Mouse (Mus musculus): ENCODE measurements around the gene Srsf3. TPM values are rescaled to one million over a fixed set of nuclear protein-coding genes. Genes with fewer than 3 reads are reported as not detected.

Gene Srsf3
- polyA plus RNA-seq, 1 experiment from 2014 or later = 356 TPM

- no peaks in the 10 kb centered on the region for H3K9me3 ChIP-seq (ENCODE audit: control insufficient read depth, low read length)
- H3K27ac ChIP-seq (ENCODE audit: low read depth, low read length) = no peak overlapping the region
- H3K4me3 ChIP-seq (ENCODE audit: low read length) = no peak overlapping the region
- H3K9ac ChIP-seq (ENCODE audit: low read depth, low read length) = no peak overlapping the region
- no peaks in the 10 kb centered on the region for H3K27me3 ChIP-seq (replicated peaks; ENCODE audit: control insufficient read depth, insufficient read depth, low read length)
- ATAC-seq = no peak
- WGBS = 87% methylated on average over 4 of the region's 4 CpGs
- H3K4me2 ChIP-seq (ENCODE audit: low read length) = no peak overlapping the region
- H3K36me3 ChIP-seq (ENCODE audit: control insufficient read depth, insufficient read depth, low read length) = no peaks in the 10 kb centered on the region
- peaks cover 14% of the 10 kb centered on the region for H3K4me1 ChIP-seq (ENCODE audit: control insufficient read depth, insufficient read depth, low read depth, low read length)
These were observed 23.2 kb upstream of the Srsf3 start for GRCm38 (mm10) chr17:29009181-29009580.

GRCm38 (mm10) chr17:29014235-29014634, 18.2 kb upstream of the Srsf3 start:
- ATAC-seq = no peak

GRCm38 (mm10) chr17:29015638-29016037, 16.8 kb upstream of the Srsf3 start:
- H3K4me2 ChIP-seq (ENCODE audit: low read length) = no peak overlapping the region
- H3K36me3 ChIP-seq (ENCODE audit: control insufficient read depth, insufficient read depth, low read length) = no peaks in the 10 kb centered on the region
- H3K4me3 ChIP-seq (ENCODE audit: low read length) = no peak overlapping the region
- WGBS = 26% methylated on average over 2 of the region's 2 CpGs
- H3K27ac ChIP-seq (ENCODE audit: low read depth, low read length) = no peak overlapping the region
- no peaks in the 10 kb centered on the region for H3K4me1 ChIP-seq (ENCODE audit: control insufficient read depth, insufficient read depth, low read depth, low read length)
- H3K9me3 ChIP-seq (ENCODE audit: control insufficient read depth, low read length) = no peaks in the 10 kb centered on the region
- H3K27me3 ChIP-seq (replicated peaks; ENCODE audit: control insufficient read depth, insufficient read depth, low read length) = no peaks in the 10 kb centered on the region
- no peak for ATAC-seq
- no peak overlapping the region for H3K9ac ChIP-seq (ENCODE audit: low read depth, low read length)

More at GRCm38 (mm10) chr17:29014235-29014634, 18.2 kb upstream of the Srsf3 start:
- H3K9me3 ChIP-seq (ENCODE audit: control insufficient read depth, low read length) = no peaks in the 10 kb centered on the region
- no peak overlapping the region for H3K9ac ChIP-seq (ENCODE audit: low read depth, low read length)
- no peak overlapping the region for H3K4me3 ChIP-seq (ENCODE audit: low read length)
- H3K4me2 ChIP-seq (ENCODE audit: low read length) = no peak overlapping the region
- H3K36me3 ChIP-seq (ENCODE audit: control insufficient read depth, insufficient read depth, low read length) = no peaks in the 10 kb centered on the region
- no peak overlapping the region for H3K27ac ChIP-seq (ENCODE audit: low read depth, low read length)
- H3K27me3 ChIP-seq (replicated peaks; ENCODE audit: control insufficient read depth, insufficient read depth, low read length) = no peaks in the 10 kb centered on the region
- no peaks in the 10 kb centered on the region for H3K4me1 ChIP-seq (ENCODE audit: control insufficient read depth, insufficient read depth, low read depth, low read length)

GRCm38 (mm10) chr17:29016705-29017104, 15.7 kb upstream of the Srsf3 start:
- H3K36me3 ChIP-seq (ENCODE audit: control insufficient read depth, insufficient read depth, low read length) = no peaks in the 10 kb centered on the region
- H3K27ac ChIP-seq (ENCODE audit: low read depth, low read length) = no peak overlapping the region
- no peak overlapping the region for H3K4me3 ChIP-seq (ENCODE audit: low read length)
- no peaks in the 10 kb centered on the region for H3K4me1 ChIP-seq (ENCODE audit: control insufficient read depth, insufficient read depth, low read depth, low read length)
- H3K9me3 ChIP-seq (ENCODE audit: control insufficient read depth, low read length) = no peaks in the 10 kb centered on the region
- WGBS = 85% methylated on average over 4 of the region's 4 CpGs
- no peak overlapping the region for H3K9ac ChIP-seq (ENCODE audit: low read depth, low read length)
- no peaks in the 10 kb centered on the region for H3K27me3 ChIP-seq (replicated peaks; ENCODE audit: control insufficient read depth, insufficient read depth, low read length)
- no peak for ATAC-seq
- no peak overlapping the region for H3K4me2 ChIP-seq (ENCODE audit: low read length)

GRCm38 (mm10) chr17:29018292-29018984, 14.0 kb upstream of the Srsf3 start:
- Histone ChIP-seq H3K27ac (ENCODE audit: low read depth, low read length) (no peak overlapping the region), H3K4me1 (ENCODE audit: control insufficient read depth, insufficient read depth, low read depth, low read length) (no peaks in the 10 kb centered on the region), H3K4me2 (ENCODE audit: low read length) (no peak overlapping the region), H3K36me3 (ENCODE audit: control insufficient read depth, insufficient read depth, low read length) (no peaks in the 10 kb centered on the region), H3K9ac (ENCODE audit: low read depth, low read length) (no peak overlapping the region), H3K4me3 (ENCODE audit: low read length) (no peak overlapping the region), H3K9me3 (ENCODE audit: control insufficient read depth, low read length) (no peaks in the 10 kb centered on the region), H3K27me3 (replicated peaks; ENCODE audit: control insufficient read depth, insufficient read depth, low read length) (no peaks in the 10 kb centered on the region)
- ATAC-seq = no peak
- 47% methylated on average over 11 of the region's 11 CpGs for WGBS

GRCm38 (mm10) chr17:29019391-29019790, 13.0 kb upstream of the Srsf3 start:
- H3K36me3 ChIP-seq (ENCODE audit: control insufficient read depth, insufficient read depth, low read length) = no peaks in the 10 kb centered on the region
- no peak overlapping the region for H3K27ac ChIP-seq (ENCODE audit: low read depth, low read length)
- no peak for ATAC-seq
- H3K9me3 ChIP-seq (ENCODE audit: control insufficient read depth, low read length) = no peaks in the 10 kb centered on the region
- H3K4me3 ChIP-seq (ENCODE audit: low read length) = no peak overlapping the region
- no peak overlapping the region for H3K4me2 ChIP-seq (ENCODE audit: low read length)
- H3K9ac ChIP-seq (ENCODE audit: low read depth, low read length) = no peak overlapping the region
- WGBS = 81% methylated on average over 7 of the region's 7 CpGs
- no peaks in the 10 kb centered on the region for H3K27me3 ChIP-seq (replicated peaks; ENCODE audit: control insufficient read depth, insufficient read depth, low read length)
- no peaks in the 10 kb centered on the region for H3K4me1 ChIP-seq (ENCODE audit: control insufficient read depth, insufficient read depth, low read depth, low read length)

- Histone ChIP-seq H3K9me3 (ENCODE audit: control insufficient read depth, low read length) (no peaks in the 10 kb centered on the region), H3K4me1 (ENCODE audit: control insufficient read depth, insufficient read depth, low read depth, low read length) (no peaks in the 10 kb centered on the region), H3K27ac (ENCODE audit: low read depth, low read length) (no peak overlapping the region), H3K9ac (ENCODE audit: low read depth, low read length) (no peak overlapping the region), H3K4me3 (ENCODE audit: low read length) (no peak overlapping the region), H3K27me3 (replicated peaks; ENCODE audit: control insufficient read depth, insufficient read depth, low read length) (no peaks in the 10 kb centered on the region), H3K4me2 (ENCODE audit: low read length) (no peak overlapping the region), H3K36me3 (ENCODE audit: control insufficient read depth, insufficient read depth, low read length) (no peaks in the 10 kb centered on the region)
- ATAC-seq = no peak
These were observed 12.0 kb upstream of the Srsf3 start for GRCm38 (mm10) chr17:29020444-29020843.

- WGBS = 27% methylated on average over 15 of the region's 15 CpGs
- Histone ChIP-seq H3K36me3 (ENCODE audit: control insufficient read depth, insufficient read depth, low read length) (no peaks in the 10 kb centered on the region), H3K27ac (ENCODE audit: low read depth, low read length) (no peak overlapping the region), H3K4me3 (ENCODE audit: low read length) (no peak overlapping the region), H3K9ac (ENCODE audit: low read depth, low read length) (no peak overlapping the region), H3K27me3 (replicated peaks; ENCODE audit: control insufficient read depth, insufficient read depth, low read length) (no peaks in the 10 kb centered on the region), H3K4me2 (ENCODE audit: low read length) (peak overlapping the region; percentile 10; the same call in 1 of the 2 replicates), H3K9me3 (ENCODE audit: control insufficient read depth, low read length) (no peaks in the 10 kb centered on the region), H3K4me1 (ENCODE audit: control insufficient read depth, insufficient read depth, low read depth, low read length) (no peaks in the 10 kb centered on the region)
- no peak for ATAC-seq
These were observed 10.1 kb upstream of the Srsf3 start for GRCm38 (mm10) chr17:29022230-29022819.

GRCm38 (mm10) chr17:29023346-29023745, 9.1 kb upstream of the Srsf3 start:
- 91% methylated on average over 6 of the region's 6 CpGs for WGBS
- Histone ChIP-seq H3K4me3 (ENCODE audit: low read length) (no peak overlapping the region), H3K4me1 (ENCODE audit: control insufficient read depth, insufficient read depth, low read depth, low read length) (no peaks in the 10 kb centered on the region), H3K36me3 (ENCODE audit: control insufficient read depth, insufficient read depth, low read length) (no peaks in the 10 kb centered on the region), H3K9me3 (ENCODE audit: control insufficient read depth, low read length) (no peaks in the 10 kb centered on the region), H3K4me2 (ENCODE audit: low read length) (no peak overlapping the region), H3K9ac (ENCODE audit: low read depth, low read length) (no peak overlapping the region), H3K27ac (ENCODE audit: low read depth, low read length) (no peak overlapping the region), H3K27me3 (replicated peaks; ENCODE audit: control insufficient read depth, insufficient read depth, low read length) (no peaks in the 10 kb centered on the region)
- no peak for ATAC-seq

Measured in hindbrain, embryonic 16.5 days (tissue).